Mouse (Mus musculus) liver, adult 2 months (tissue): ENCODE results near the gene Fasl.

Experiments
- CTCF ChIP-seq: fragments of 200-500 bp; IDR thresholded peaks from 2 replicates; pipeline ENCODE4 v1.5.1; 2011; ENCODE audit warnings: low read depth, low read length, control low read depth
- POLR2A ChIP-seq: fragments of 200-500 bp; IDR thresholded peaks from 2 replicates; pipeline ENCODE4 v1.6.1; 2011; ENCODE audit warnings: low read length, control low read depth; ENCODE audit not compliant: insufficient read depth; ENCODE audit errors: extremely low read depth

- TF ChIP-seq CTCF = no peak
- no peak for TF ChIP-seq POLR2A
Observed at GRCm38 (mm10) chr1:161779057-161779456, 9.2 kb downstream of the Fasl start.
